Mouse (Mus musculus) CH12.LX (cell line): ENCODE results near the gene Lurap1. TPM values are rescaled to one million over a fixed set of nuclear protein-coding genes. Genes with fewer than 3 reads are reported as not detected.

Experiments used
- DNase-seq: peaks from one replicate; pipeline ENCODE4 v3.0.0-alpha.2; 2013; ENCODE audit errors: extremely low read depth
- H3K27ac ChIP-seq: 2 replicates; pipeline ENCODE4 v1.5.1; 2012; ENCODE audit warnings: low read depth, mild to moderate bottlenecking, control low read depth, moderate library complexity; ENCODE audit not compliant: insufficient read depth
- H3K27me3 ChIP-seq: replicated peaks from 2 replicates; pipeline ENCODE3; 2012; ENCODE audit warnings: inconsistent platforms
- H3K36me3 ChIP-seq, 2 experiments: replicated peaks in 1 of 2; 2 replicates each; pipeline versions ENCODE3 to v1.6.1; 2012; ENCODE audit warnings: inconsistent platforms in 1 of 2, low read length in 1 of 2, mild to moderate bottlenecking in 1 of 2, mixed read lengths in 1 of 2, moderate library complexity in 1 of 2; ENCODE audit not compliant: control insufficient read depth in 1 of 2, insufficient read depth in 1 of 2
- H3K4me1 ChIP-seq, 2 experiments: 2 replicates each; pipeline ENCODE4 v1.6.1; 2012; ENCODE audit warnings: inconsistent platforms in 1 of 2, moderate library complexity in 1 of 2; ENCODE audit not compliant: insufficient read depth in 2 of 2, control insufficient read depth in 1 of 2
- H3K4me2 ChIP-seq: 2 replicates; pipeline ENCODE4 v1.6.1; 2012; ENCODE audit warnings: low read depth, mild to moderate bottlenecking, control low read depth; ENCODE audit not compliant: poor library complexity, insufficient read depth, severe bottlenecking
- H3K4me3 ChIP-seq, 3 experiments: fragments of 150-350 bp in 1 of 3; sonication (generic) in 1 of 3; replicated peaks in 1 of 3; 2 replicates each; pipeline versions ENCODE3 to v1.5.1; 2011 to 2012; ENCODE audit warnings: low read depth in 2 of 3, low read length in 2 of 3, mild to moderate bottlenecking in 2 of 3, moderate library complexity in 2 of 3, control low read depth in 1 of 3, improper control_type of control experiment in 1 of 3, inconsistent platforms in 1 of 3, mixed read lengths in 1 of 3; ENCODE audit not compliant: poor library complexity in 1 of 3
- H3K79me2 ChIP-seq: replicated peaks from 2 replicates; pipeline ENCODE4 v1.6.1; 2012; ENCODE audit warnings: mild to moderate bottlenecking, moderate library complexity; ENCODE audit not compliant: control insufficient read depth, poor library complexity, insufficient read depth, severe bottlenecking; ENCODE audit errors: extremely low read depth
- H3K9ac ChIP-seq: 2 replicates; pipeline ENCODE4 v1.6.1; 2012; ENCODE audit warnings: low read depth, mild to moderate bottlenecking, control low read depth, moderate library complexity; ENCODE audit not compliant: insufficient read depth
- H3K9me3 ChIP-seq: replicated peaks from 2 replicates; pipeline ENCODE3; 2012; ENCODE audit warnings: low read length, inconsistent platforms, mixed read lengths
- BHLHE40 ChIP-seq: IDR thresholded peaks from 2 replicates; pipeline ENCODE4 v1.6.1; 2011; ENCODE audit warnings: mild to moderate bottlenecking, low read depth, low read length, improper control_type of control experiment
- CHD1 ChIP-seq: IDR thresholded peaks from 2 replicates; pipeline ENCODE4 v1.6.1; 2012; ENCODE audit warnings: low read depth, low read length, improper control_type of control experiment, inconsistent platforms
- CHD2 ChIP-seq: IDR thresholded peaks from 2 replicates; pipeline ENCODE4 v1.6.1; 2011; ENCODE audit warnings: low read length, improper control_type of control experiment
- CTCF ChIP-seq, 2 experiments: IDR thresholded peaks in 1 of 2; conservative IDR thresholded peaks in 1 of 2; 2 replicates each; pipeline ENCODE4 v1.5.1; 2011 to 2012; ENCODE audit warnings: low read depth in 2 of 2, low read length in 2 of 2, improper control_type of control experiment in 1 of 2, inconsistent platforms in 1 of 2, mild to moderate bottlenecking in 1 of 2, moderate library complexity in 1 of 2
- E2F4 ChIP-seq: IDR thresholded peaks from 2 replicates; pipeline ENCODE4 v1.6.1; 2011; ENCODE audit warnings: low read depth, low read length, improper control_type of control experiment; ENCODE audit not compliant: insufficient replicate concordance
- ELF1 ChIP-seq: IDR thresholded peaks from 2 replicates; pipeline ENCODE4 v1.6.1; 2014; ENCODE audit warnings: low read depth, mild to moderate bottlenecking, inconsistent platforms, low read length, improper control_type of control experiment
- EP300 ChIP-seq: IDR thresholded peaks from 2 replicates; pipeline ENCODE4 v1.6.1; 2011; ENCODE audit warnings: low read length, improper control_type of control experiment
- ETS1 ChIP-seq: conservative IDR thresholded peaks from 2 replicates; pipeline ENCODE4 v1.6.1; 2012; ENCODE audit warnings: low read depth, mild to moderate bottlenecking, inconsistent platforms, low read length, improper control_type of control experiment, moderate library complexity
- GABPA ChIP-seq: IDR thresholded peaks from 2 replicates; pipeline ENCODE4 v1.6.1; 2012; ENCODE audit warnings: low read depth, low read length, improper control_type of control experiment, inconsistent platforms; ENCODE audit not compliant: insufficient replicate concordance
- HCFC1 ChIP-seq: IDR thresholded peaks from 2 replicates; pipeline ENCODE4 v1.6.1; 2012; ENCODE audit warnings: low read depth, mild to moderate bottlenecking, inconsistent platforms, low read length, improper control_type of control experiment
- IRF4 ChIP-seq: IDR thresholded peaks from 2 replicates; pipeline ENCODE4 v1.6.1; 2014; ENCODE audit warnings: low read depth, mild to moderate bottlenecking, inconsistent platforms, low read length, improper control_type of control experiment
- JUN ChIP-seq: IDR thresholded peaks from 2 replicates; pipeline ENCODE4 v1.6.1; 2011; ENCODE audit warnings: low read depth, mild to moderate bottlenecking, low read length, improper control_type of control experiment, moderate library complexity; ENCODE audit not compliant: insufficient read depth
- JUND ChIP-seq: conservative IDR thresholded peaks from 2 replicates; pipeline ENCODE4 v1.6.1; 2011; ENCODE audit warnings: low read depth, low read length, improper control_type of control experiment
- KAT2A ChIP-seq: IDR thresholded peaks from 2 replicates; pipeline ENCODE4 v1.6.1; 2012; ENCODE audit warnings: low read length, improper control_type of control experiment, inconsistent platforms; ENCODE audit not compliant: insufficient replicate concordance
- MAFK ChIP-seq: IDR thresholded peaks from 2 replicates; pipeline ENCODE4 v1.6.1; 2011; ENCODE audit warnings: low read length, improper control_type of control experiment; ENCODE audit not compliant: insufficient replicate concordance
- MAX ChIP-seq: IDR thresholded peaks from 2 replicates; pipeline ENCODE4 v1.6.1; 2011; ENCODE audit warnings: low read length, improper control_type of control experiment
- MAZ ChIP-seq: IDR thresholded peaks from 2 replicates; pipeline ENCODE4 v1.6.1; 2012; ENCODE audit warnings: low read depth, mild to moderate bottlenecking, inconsistent platforms, low read length, improper control_type of control experiment, moderate library complexity
- MEF2A ChIP-seq: IDR thresholded peaks from 2 replicates; pipeline ENCODE4 v1.6.1; 2014; ENCODE audit warnings: low read depth, mild to moderate bottlenecking, inconsistent platforms, low read length, improper control_type of control experiment, borderline replicate concordance
- MXI1 ChIP-seq: IDR thresholded peaks from 2 replicates; pipeline ENCODE4 v1.6.1; 2011; ENCODE audit warnings: mild to moderate bottlenecking, low read depth, low read length, improper control_type of control experiment
- MYC ChIP-seq: IDR thresholded peaks from 2 replicates; pipeline ENCODE4 v1.6.1; 2011; ENCODE audit warnings: low read depth, mild to moderate bottlenecking, improper control_type of control experiment, low read length
- NELFE ChIP-seq: IDR thresholded peaks from 2 replicates; pipeline ENCODE4 v1.6.1; 2011; ENCODE audit warnings: low read depth, low read length, improper control_type of control experiment
- NRF1 ChIP-seq: IDR thresholded peaks from 2 replicates; pipeline ENCODE4 v1.6.1; 2014; ENCODE audit warnings: low read depth, mild to moderate bottlenecking, inconsistent platforms, low read length, improper control_type of control experiment, moderate library complexity
- PAX5 ChIP-seq: IDR thresholded peaks from 2 replicates; pipeline ENCODE4 v1.6.1; 2012; ENCODE audit warnings: low read length, inconsistent platforms, mixed read lengths
- POLR2A ChIP-seq: IDR thresholded peaks from 2 replicates; pipeline ENCODE4 v1.6.1; 2011; ENCODE audit warnings: low read depth, mild to moderate bottlenecking, improper control_type of control experiment, low read length
- POLR2AphosphoS2 ChIP-seq: IDR thresholded peaks from 2 replicates; pipeline ENCODE4 v1.6.1; 2011; ENCODE audit warnings: low read depth, low read length, improper control_type of control experiment
- RAD21 ChIP-seq: IDR thresholded peaks from 2 replicates; pipeline ENCODE4 v1.6.1; 2011; ENCODE audit warnings: low read depth, mild to moderate bottlenecking, low read length, improper control_type of control experiment, moderate library complexity
- RCOR1 ChIP-seq: conservative IDR thresholded peaks from 2 replicates; pipeline ENCODE4 v1.6.1; 2012; ENCODE audit warnings: low read depth, mild to moderate bottlenecking, inconsistent platforms, low read length, improper control_type of control experiment
- SIN3A ChIP-seq: IDR thresholded peaks from 2 replicates; pipeline ENCODE4 v1.6.1; 2012; ENCODE audit warnings: low read length, improper control_type of control experiment, inconsistent platforms
- SMC3 ChIP-seq: IDR thresholded peaks from 2 replicates; pipeline ENCODE4 v1.6.1; 2011; ENCODE audit warnings: low read depth, low read length, improper control_type of control experiment
- TBP ChIP-seq: conservative IDR thresholded peaks from 2 replicates; pipeline ENCODE4 v1.6.1; 2011; ENCODE audit warnings: low read depth, low read length, improper control_type of control experiment
- TCF12 ChIP-seq: IDR thresholded peaks from 2 replicates; pipeline ENCODE4 v1.6.1; 2014; ENCODE audit warnings: low read depth, mild to moderate bottlenecking, inconsistent platforms, low read length, improper control_type of control experiment
- UBTF ChIP-seq: IDR thresholded peaks from 2 replicates; pipeline ENCODE4 v1.6.1; 2012; ENCODE audit warnings: low read depth, mild to moderate bottlenecking, inconsistent platforms, low read length, improper control_type of control experiment, moderate library complexity
- USF1 ChIP-seq: IDR thresholded peaks from 2 replicates; pipeline ENCODE4 v1.6.1; 2014; ENCODE audit warnings: low read depth, mild to moderate bottlenecking, inconsistent platforms, low read length, improper control_type of control experiment
- USF2 ChIP-seq: conservative IDR thresholded peaks from 2 replicates; pipeline ENCODE4 v1.6.1; 2011; ENCODE audit warnings: low read depth, low read length, improper control_type of control experiment
- ZC3H11A ChIP-seq: IDR thresholded peaks from 2 replicates; pipeline ENCODE4 v1.6.1; 2012; ENCODE audit warnings: low read depth, mild to moderate bottlenecking, inconsistent platforms, low read length, improper control_type of control experiment
- ZKSCAN1 ChIP-seq: IDR thresholded peaks from 2 replicates; pipeline ENCODE4 v1.6.1; 2012; ENCODE audit warnings: low read depth, inconsistent platforms, low read length, improper control_type of control experiment, borderline replicate concordance
- ZMIZ1 ChIP-seq: IDR thresholded peaks from 2 replicates; pipeline ENCODE4 v1.6.1; 2012; ENCODE audit warnings: low read depth, mild to moderate bottlenecking, inconsistent platforms, low read length, improper control_type of control experiment
- ZNF384 ChIP-seq: IDR thresholded peaks from 2 replicates; pipeline ENCODE4 v1.6.1; 2012; ENCODE audit warnings: low read depth, low read length, improper control_type of control experiment, inconsistent platforms
- dilution Hi-C: fragments of 300-500 bp; cut with MboI; formaldehyde crosslinking; loops from 2 replicates; pipeline ENCODE4 v1.14.3; 2020; ENCODE audit warnings: low sequenced_read_pairs; ENCODE audit not compliant: extremely low pct_unique_long_range_greater_than_20kb, extremely low pct_ligation_motif_present
- in situ Hi-C: fragments of 300-500 bp; cut with MboI; formaldehyde crosslinking; loops from 3 replicates; pipeline ENCODE4 v1.14.3; 2019; ENCODE audit warnings: low sequenced_read_pairs, low pct_ligation_motif_present, low pct_unique_long_range_greater_than_20kb, mixed read lengths
- polyA plus RNA-seq: library from polyadenylated mRNA; unstranded; fragments of >175 nt; gene quantifications from 2 replicates; pipeline ENCODE4 v1.2.1, GENCODE M21; 2012; ENCODE audit warnings: low read depth; ENCODE audit not compliant: insufficient read length
- total RNA-seq, 2 experiments: library from RNA; depleted of rRNA; stranded (reverse); fragments of 300-350 nt in 1 of 2; fragments of >200 nt in 1 of 2; gene quantifications; 2 replicates each; pipeline ENCODE4 v1.2.3; 2012 to 2014

Gene Lurap1
- total and polyA plus RNA-seq, 3 experiments: 0.10 TPM; not detected in 2

DNA sequence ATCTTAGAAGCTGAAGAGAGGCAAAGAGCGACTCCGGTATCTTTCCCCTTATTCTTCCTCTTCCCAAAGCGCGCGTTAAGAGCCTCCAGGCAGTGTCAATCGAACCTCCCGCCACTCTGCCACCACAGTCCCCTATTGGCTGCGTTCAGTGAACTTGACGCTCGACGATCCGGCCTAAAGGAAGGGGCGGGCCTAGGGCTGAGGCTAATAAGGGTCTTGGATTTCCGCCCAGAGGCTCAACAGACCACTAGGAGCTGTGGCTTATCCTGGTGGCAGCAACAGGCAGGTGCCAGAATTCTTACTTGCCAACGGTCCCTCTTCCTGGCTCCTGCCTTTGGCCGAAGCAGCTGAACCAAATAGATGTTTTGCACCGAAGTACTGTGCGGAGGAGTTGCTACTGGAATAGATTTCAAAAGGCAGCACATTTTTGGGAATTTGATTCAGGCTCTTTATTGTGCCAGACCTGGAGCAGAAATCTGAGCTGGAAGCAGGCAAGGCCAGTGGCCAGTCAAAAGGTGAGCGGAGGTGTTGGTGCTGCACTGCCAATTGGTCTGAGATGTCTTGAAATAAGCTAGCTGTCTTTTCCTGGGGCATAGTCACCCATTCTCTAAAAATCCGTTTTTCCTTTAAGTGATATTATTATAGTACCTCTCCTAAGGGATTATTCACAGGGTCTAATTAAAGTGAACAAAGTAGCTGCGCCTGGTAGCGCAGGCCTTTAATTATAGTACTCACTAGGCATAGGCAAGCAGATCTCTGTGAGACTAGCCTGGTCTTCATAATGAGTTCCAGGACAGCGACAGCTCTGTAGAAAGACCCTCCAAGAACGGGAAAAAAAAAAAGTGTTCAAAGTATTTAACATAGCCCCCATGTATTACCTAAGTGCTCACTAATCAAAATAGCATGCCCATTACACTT lies 27.3 kb downstream of the Lurap1 start, which contains the start of the genes Rad54l and Pomgnt1:
Gene Rad54l (minus strand): TSS at position 89 of the 918 bp plus-strand sequence.
Gene Pomgnt1 (plus strand): TSS at position 239 of the 918 bp plus-strand sequence.
- dilution Hi-C loops (no loop called here), in situ Hi-C loops (no loop called here)
- Histone ChIP-seq H3K27me3 (no peaks in the 10 kb centered on the region), H3K36me3 (peaks cover 19 to 31% of the 10 kb centered on the region in 2 experiments), H3K4me2 (peak within 1 kb of the TSS; percentile 97), H3K9me3 (no peaks in the 10 kb centered on the region), H3K9ac (peak within 1 kb of the TSS; percentile 98), H3K4me1 (peaks cover 3 to 17% of the 10 kb centered on the region in 2 experiments; a peak in 3 of 4 replicates), H3K27ac (no peak within 1 kb of the TSS), H3K79me2 (peaks cover 19% of the 10 kb centered on the region), H3K4me3 (peak within 1 kb of the TSS; percentile 70 to 100 (median 80))
- peak; percentile 93 for DNase-seq
- TF ChIP-seq SIN3A: peak; percentile 100
- TF ChIP-seq TCF12: peak; percentile 82
- TF ChIP-seq ZNF384: no peak
- no peak for TF ChIP-seq JUND
- peak; percentile 87 for TF ChIP-seq NELFE
- TF ChIP-seq KAT2A: peak; percentile 93
- peak; percentile 46; the same call in 1 of the 2 replicates for TF ChIP-seq NRF1
- TF ChIP-seq MAFK: no peak
- TF ChIP-seq RAD21: no peak
- no peak for TF ChIP-seq PAX5
- TF ChIP-seq MAX: peak; percentile 51; the same call in 1 of the 2 replicates
- TF ChIP-seq GABPA: peak; percentile 8; the same call in 1 of the 2 replicates
- TF ChIP-seq BHLHE40: 0 out of 2 replicates have a peak, but pooled peaks have one; percentile 26
- peak; percentile 93 for TF ChIP-seq POLR2A
- peak; percentile 96 for TF ChIP-seq MXI1
- TF ChIP-seq USF1: no peak
- TF ChIP-seq RCOR1: 0 out of 2 replicates have a peak, but pooled peaks have one; percentile 41
- TF ChIP-seq E2F4: peak; percentile 99
- peak; percentile 92 for TF ChIP-seq ELF1
- TF ChIP-seq MYC: peak; percentile 76
- peak; percentile 34; the same call in 1 of the 2 replicates for TF ChIP-seq MEF2A
- peak; percentile 71 for TF ChIP-seq ZMIZ1
- TF ChIP-seq SMC3: no peak
- no peak for TF ChIP-seq ETS1
- peak; percentile 81; the same call in 1 of the 2 replicates for TF ChIP-seq POLR2AphosphoS2
- no peak for TF ChIP-seq EP300
- TF ChIP-seq CTCF (conservative IDR thresholded peaks at IDR 0.05 in 1 of 2, IDR thresholded peaks at IDR 0.05 in 1 of 2; ENCODE audit: low read depth in 2 of 2, low read length in 2 of 2): no peak
- no peak for TF ChIP-seq MAZ
- TF ChIP-seq USF2: no peak
- TF ChIP-seq JUN: no peak
- TF ChIP-seq ZC3H11A: no peak
- TF ChIP-seq ZKSCAN1: no peak
- peak; percentile 96 for TF ChIP-seq CHD2
- peak; percentile 92 for TF ChIP-seq HCFC1
- TF ChIP-seq TBP: peak; percentile 85
- TF ChIP-seq CHD1: no peak; the same call in 1 of the 2 replicates
- peak; percentile 73 for TF ChIP-seq IRF4
- TF ChIP-seq UBTF: 0 out of 2 replicates have a peak, but pooled peaks have one; percentile 23
